Mouse (Mus musculus): ENCODE measurements around the gene Nectin4. TPM values are rescaled to one million over a fixed set of nuclear protein-coding genes. Genes with fewer than 3 reads are reported as not detected.

The Nectin4 gene
- polyA plus RNA-seq, 1 experiment from 2014 or later: 4.6 TPM

- H3K36me3 ChIP-seq (replicated peaks): peaks cover 65% of the 10 kb centered on the region
- peaks cover 5% of the 10 kb centered on the region; the same call in 1 of the 2 replicates for H3K9me3 ChIP-seq
- H3K4me1 ChIP-seq: peaks cover 29% of the 10 kb centered on the region
- H3K27me3 ChIP-seq (replicated peaks; ENCODE audit: low read depth, poor library complexity, severe bottlenecking): no peaks in the 10 kb centered on the region
- H3K4me3 ChIP-seq: peak overlapping the region; percentile 99; the same call in 1 of the 2 replicates
- WGBS: 89% methylated on average over 9 of the region's 9 CpGs
- no peak overlapping the region for H3K27ac ChIP-seq (replicated peaks)
- DNase-seq (ENCODE audit: low spot score): peak; percentile 31
These were observed 25.8 kb upstream of the Nectin4 start for GRCm38 (mm10) chr1:171343922-171344677.

- H3K27ac ChIP-seq (replicated peaks): no peak overlapping the region
- H3K9me3 ChIP-seq: peaks cover 5% of the 10 kb centered on the region; the same call in 1 of the 2 replicates
- H3K4me3 ChIP-seq: peak overlapping the region; percentile 99
- H3K36me3 ChIP-seq (replicated peaks): peaks cover 61% of the 10 kb centered on the region
- peaks cover 29% of the 10 kb centered on the region for H3K4me1 ChIP-seq
- no peaks in the 10 kb centered on the region for H3K27me3 ChIP-seq (replicated peaks; ENCODE audit: low read depth, poor library complexity, severe bottlenecking)
- 78% methylated on average over 9 of the region's 9 CpGs for WGBS
- DNase-seq (ENCODE audit: low spot score): no peak
These were observed 25.2 kb upstream of the Nectin4 start for GRCm38 (mm10) chr1:171344715-171345114.

- Histone ChIP-seq H3K9me3 (peaks cover 5% of the 10 kb centered on the region; the same call in 1 of the 2 replicates), H3K27ac (replicated peaks) (peak within 1 kb of the TSS; percentile 89), H3K36me3 (replicated peaks) (peaks cover 53% of the 10 kb centered on the region), H3K4me1 (peaks cover 29% of the 10 kb centered on the region), H3K27me3 (replicated peaks; ENCODE audit: low read depth, poor library complexity, severe bottlenecking) (no peaks in the 10 kb centered on the region), H3K4me3 (peak within 1 kb of the TSS; percentile 99)
- peak; percentile 97 for DNase-seq (ENCODE audit: low spot score)
- 1% methylated on average over 53 of the region's 53 CpGs for WGBS
These were observed 24.4 kb upstream of the Nectin4 start, which contains the start of the genes Nit1 and Pfdn2 for GRCm38 (mm10) chr1:171345225-171346094. Gene Nit1 (minus strand): TSS chr1:171345646. Gene Pfdn2 (plus strand): TSS chr1:171345670.

GRCm38 (mm10) chr1:171346095-171346450, 23.8 kb upstream of the Nectin4 start:
- no peak for DNase-seq (ENCODE audit: low spot score)
- Histone ChIP-seq H3K9me3 (peaks cover 5% of the 10 kb centered on the region; the same call in 1 of the 2 replicates), H3K36me3 (replicated peaks) (peaks cover 47% of the 10 kb centered on the region), H3K4me1 (peaks cover 29% of the 10 kb centered on the region), H3K27ac (replicated peaks) (peak overlapping the region; percentile 89), H3K4me3 (peak overlapping the region; percentile 99), H3K27me3 (replicated peaks; ENCODE audit: low read depth, poor library complexity, severe bottlenecking) (no peaks in the 10 kb centered on the region)
- WGBS: 1% methylated on average over 14 of the region's 14 CpGs

- Histone ChIP-seq H3K36me3 (replicated peaks) (peaks cover 21% of the 10 kb centered on the region), H3K27ac (replicated peaks) (no peak overlapping the region), H3K4me1 (peaks cover 29% of the 10 kb centered on the region), H3K27me3 (replicated peaks; ENCODE audit: low read depth, poor library complexity, severe bottlenecking) (no peaks in the 10 kb centered on the region), H3K4me3 (no peak overlapping the region), H3K9me3 (peaks cover 5% of the 10 kb centered on the region; the same call in 1 of the 2 replicates)
- DNase-seq (ENCODE audit: low spot score): no peak
- WGBS: 93% methylated on average over 3 of the region's 3 CpGs
These were observed 21.2 kb upstream of the Nectin4 start for GRCm38 (mm10) chr1:171348665-171349064.

GRCm38 (mm10) chr1:171349210-171349609, 20.7 kb upstream of the Nectin4 start:
- Histone ChIP-seq H3K9me3 (peaks cover 5% of the 10 kb centered on the region; the same call in 1 of the 2 replicates), H3K4me1 (peaks cover 25% of the 10 kb centered on the region), H3K27ac (replicated peaks) (no peak overlapping the region), H3K36me3 (replicated peaks) (peaks cover 18% of the 10 kb centered on the region), H3K4me3 (no peak overlapping the region), H3K27me3 (replicated peaks; ENCODE audit: low read depth, poor library complexity, severe bottlenecking) (no peaks in the 10 kb centered on the region)
- DNase-seq (ENCODE audit: low spot score): no peak
- 98% methylated on average over 2 of the region's 2 CpGs for WGBS

- 78% methylated on average over 5 of the region's 5 CpGs for WGBS
- peak; percentile 34 for DNase-seq (ENCODE audit: low spot score)
- no peak overlapping the region for H3K4me3 ChIP-seq
- H3K27ac ChIP-seq (replicated peaks): no peak overlapping the region
- no peaks in the 10 kb centered on the region for H3K27me3 ChIP-seq (replicated peaks; ENCODE audit: low read depth, poor library complexity, severe bottlenecking)
- peaks cover 7% of the 10 kb centered on the region; the same call in 1 of the 2 replicates for H3K9me3 ChIP-seq
- H3K4me1 ChIP-seq: peaks cover 11% of the 10 kb centered on the region
- peaks cover 37% of the 10 kb centered on the region for H3K36me3 ChIP-seq (replicated peaks)
These were observed 14.0 kb upstream of the Nectin4 start for GRCm38 (mm10) chr1:171355812-171356340.

- H3K27me3 ChIP-seq (replicated peaks; ENCODE audit: low read depth, poor library complexity, severe bottlenecking): no peaks in the 10 kb centered on the region
- H3K4me1 ChIP-seq: peaks cover 16% of the 10 kb centered on the region
- WGBS: 90% methylated on average over 2 of the region's 2 CpGs
- peaks cover 37% of the 10 kb centered on the region for H3K36me3 ChIP-seq (replicated peaks)
- no peak overlapping the region for H3K4me3 ChIP-seq
- no peak for DNase-seq (ENCODE audit: low spot score)
- no peak overlapping the region for H3K27ac ChIP-seq (replicated peaks)
- peaks cover 7% of the 10 kb centered on the region; the same call in 1 of the 2 replicates for H3K9me3 ChIP-seq
These were observed 13.1 kb upstream of the Nectin4 start for GRCm38 (mm10) chr1:171356814-171357213.

- DNase-seq (ENCODE audit: low spot score): no peak
- Histone ChIP-seq H3K4me1 (peaks cover 16% of the 10 kb centered on the region), H3K27me3 (replicated peaks; ENCODE audit: low read depth, poor library complexity, severe bottlenecking) (no peaks in the 10 kb centered on the region), H3K36me3 (replicated peaks) (peaks cover 37% of the 10 kb centered on the region), H3K4me3 (no peak overlapping the region), H3K27ac (replicated peaks) (no peak overlapping the region), H3K9me3 (peaks cover 7% of the 10 kb centered on the region; the same call in 1 of the 2 replicates)
- WGBS: 79% methylated on average over 4 of the region's 4 CpGs
These were observed 11.5 kb upstream of the Nectin4 start for GRCm38 (mm10) chr1:171358421-171358820.

GRCm38 (mm10) chr1:171360253-171360652, 9.6 kb upstream of the Nectin4 start:
- H3K4me1 ChIP-seq: peaks cover 16% of the 10 kb centered on the region

GRCm38 (mm10) chr1:171360656-171361055, 9.2 kb upstream of the Nectin4 start, which contains the start of gene Klhdc9:
Gene Klhdc9 (minus strand): TSS chr1:171360798.
- Histone ChIP-seq H3K27ac (replicated peaks) (peak within 1 kb of the TSS; percentile 84), H3K4me1 (peaks cover 16% of the 10 kb centered on the region), H3K9me3 (peaks cover 7% of the 10 kb centered on the region; the same call in 1 of the 2 replicates), H3K27me3 (replicated peaks; ENCODE audit: low read depth, poor library complexity, severe bottlenecking) (no peaks in the 10 kb centered on the region), H3K4me3 (peak within 1 kb of the TSS; percentile 67), H3K36me3 (replicated peaks) (peaks cover 37% of the 10 kb centered on the region)
- under 1% methylated on average over 21 of the region's 21 CpGs for WGBS
- peak; percentile 95 for DNase-seq (ENCODE audit: low spot score)

More at GRCm38 (mm10) chr1:171360253-171360652, 9.6 kb upstream of the Nectin4 start:
- H3K4me3 ChIP-seq: peak overlapping the region; percentile 67
- 6% methylated on average over 26 of the region's 26 CpGs for WGBS
- H3K27ac ChIP-seq (replicated peaks): peak overlapping the region; percentile 84
- peaks cover 37% of the 10 kb centered on the region for H3K36me3 ChIP-seq (replicated peaks)
- peaks cover 7% of the 10 kb centered on the region; the same call in 1 of the 2 replicates for H3K9me3 ChIP-seq
- DNase-seq (ENCODE audit: low spot score): no peak
- no peaks in the 10 kb centered on the region for H3K27me3 ChIP-seq (replicated peaks; ENCODE audit: low read depth, poor library complexity, severe bottlenecking)
